Mouse (Mus musculus) spleen, adult 2 months (tissue): Measurements from ENCODE around the gene Plekhg4. TPM values are rescaled to one million over a fixed set of nuclear protein-coding genes. Genes with fewer than 3 reads are reported as not detected.

Source experiments
- DNase-seq, 2 experiments: peaks; one replicate each; pipeline versions ENCODE4 v3.0.0 to v3.0.0-alpha.2; 2012 to 2021; ENCODE audit warnings: low spot score in 2 of 2, low read depth in 1 of 2
- H3K27ac ChIP-seq: fragments of 200-500 bp; 2 replicates; pipeline ENCODE4 v1.5.1; 2012; ENCODE audit warnings: low read length, inconsistent platforms; ENCODE audit not compliant: insufficient read depth
- H3K27me3 ChIP-seq: fragments of 200-500 bp; 2 replicates; pipeline ENCODE4 v1.6.1; 2012; ENCODE audit warnings: mild to moderate bottlenecking, moderate library complexity, low read length, inconsistent platforms; ENCODE audit not compliant: control insufficient read depth, insufficient read depth
- H3K36me3 ChIP-seq: fragments of 200-500 bp; 2 replicates; pipeline ENCODE4 v1.6.1; 2012; ENCODE audit warnings: mild to moderate bottlenecking, low read length, inconsistent platforms; ENCODE audit not compliant: control insufficient read depth, insufficient read depth
- H3K4me1 ChIP-seq: fragments of 200-500 bp; 2 replicates; pipeline ENCODE4 v1.6.1; 2011; ENCODE audit warnings: inconsistent platforms; ENCODE audit not compliant: control insufficient read depth, insufficient read depth, insufficient read length
- H3K4me3 ChIP-seq: fragments of 200-500 bp; 2 replicates; pipeline ENCODE4 v1.5.1; 2011; ENCODE audit warnings: mild to moderate bottlenecking, inconsistent platforms; ENCODE audit not compliant: insufficient read depth, insufficient read length; ENCODE audit errors: extremely low read depth
- CTCF ChIP-seq: fragments of 200-500 bp; IDR thresholded peaks from 2 replicates; pipeline ENCODE4 v1.5.1; 2011; ENCODE audit warnings: mild to moderate bottlenecking, inconsistent platforms; ENCODE audit not compliant: insufficient read depth, insufficient read length, insufficient replicate concordance; ENCODE audit errors: extremely low read depth
- POLR2A ChIP-seq: fragments of 200-500 bp; IDR thresholded peaks from 2 replicates; pipeline ENCODE4 v1.6.1; 2011; ENCODE audit warnings: low read depth, low read length, inconsistent platforms
- WGBS: fragments of 180-500 bp; shearing (Covaris S2); methylation state at CpG from one replicate; pipeline ENCODE4 v1.1.7; 2018; 5-methylcytosine and 5-hydroxymethylcytosine counted together
- polyA plus RNA-seq: library from polyadenylated mRNA; depleted of rRNA; stranded (reverse); fragments of >200 nt; gene quantifications from 2 replicates; pipeline ENCODE4 v1.2.3, GENCODE M21; 2012; rRNA removed

Plekhg4 gene
- polyA plus RNA-seq = 0.16 and 0.20 TPM in 2 replicates

GRCm38 (mm10) chr8:105373032-105373431, at the start of gene Plekhg4:
Gene Plekhg4 (plus strand): TSS chr8:105373274.
- Histone ChIP-seq H3K27me3 (no peaks in the 10 kb centered on the region), H3K36me3 (no peaks in the 10 kb centered on the region), H3K4me1 (no peaks in the 10 kb centered on the region), H3K4me3 (no peak within 1 kb of the TSS), H3K27ac (no peak within 1 kb of the TSS)
- 67% methylated on average over 2 of the region's 2 CpGs for WGBS
- TF ChIP-seq CTCF (no peak), POLR2A (no peak)
- no peak for DNase-seq

- Histone ChIP-seq H3K27me3 (no peaks in the 10 kb centered on the region), H3K4me3 (peak overlapping the region; percentile 66), H3K27ac (peak overlapping the region; percentile 42), H3K36me3 (peaks cover 22% of the 10 kb centered on the region), H3K4me1 (peaks cover 9% of the 10 kb centered on the region; the same call in 1 of the 2 replicates)
- no peak for DNase-seq
- under 1% methylated on average over 12 of the region's 12 CpGs for WGBS
- TF ChIP-seq POLR2A (no peak), CTCF (no peak)
Observed at GRCm38 (mm10) chr8:105325641-105326093, 47.4 kb upstream of the Plekhg4 start.

GRCm38 (mm10) chr8:105326141-105326672, 46.9 kb upstream of the Plekhg4 start, which contains the start of the genes Lrrc29 and Tmem208:
Gene Lrrc29 (minus strand): TSS chr8:105326278.
Gene Tmem208 (plus strand): TSS chr8:105326354.
- Histone ChIP-seq H3K4me1 (peaks cover 9% of the 10 kb centered on the region; the same call in 1 of the 2 replicates), H3K36me3 (peaks cover 26% of the 10 kb centered on the region), H3K27ac (peak within 1 kb of the TSS; percentile 75), H3K4me3 (peak within 1 kb of the TSS; percentile 74), H3K27me3 (no peaks in the 10 kb centered on the region)
- no peak for TF ChIP-seq CTCF
- TF ChIP-seq POLR2A = peak; percentile 69
- peak; percentile 92 to 96 for DNase-seq
- under 1% methylated on average over 36 of the region's 36 CpGs for WGBS

- H3K27ac ChIP-seq = peak overlapping the region; percentile 5; the same call in 1 of the 2 replicates
- H3K4me3 ChIP-seq = peak overlapping the region; percentile 74
- H3K27me3 ChIP-seq = no peaks in the 10 kb centered on the region
- TF ChIP-seq CTCF (no peak), POLR2A (no peak)
- peaks cover 9% of the 10 kb centered on the region; the same call in 1 of the 2 replicates for H3K4me1 ChIP-seq
- no peak for DNase-seq
- WGBS = 39% methylated on average over 6 of the region's 6 CpGs
- peaks cover 31% of the 10 kb centered on the region for H3K36me3 ChIP-seq
Observed at GRCm38 (mm10) chr8:105326968-105327367, 46.1 kb upstream of the Plekhg4 start.

- Histone ChIP-seq H3K4me1 (peaks cover 8% of the 10 kb centered on the region; the same call in 1 of the 2 replicates), H3K36me3 (peaks cover 47% of the 10 kb centered on the region), H3K27me3 (no peaks in the 10 kb centered on the region), H3K4me3 (no peak overlapping the region), H3K27ac (no peak overlapping the region)
- 98% methylated on average over 12 of the region's 12 CpGs for WGBS
- DNase-seq = no peak
- no peak for TF ChIP-seq POLR2A
Observed at GRCm38 (mm10) chr8:105330325-105330724, 42.7 kb upstream of the Plekhg4 start.

GRCm38 (mm10) chr8:105331469-105331868, 41.6 kb upstream of the Plekhg4 start:
- no peak overlapping the region for H3K4me3 ChIP-seq
- whole genome bisulfite sequencing = 94% methylated on average over 22 of the region's 22 CpGs
- H3K27ac ChIP-seq = no peak overlapping the region
- TF ChIP-seq CTCF (no peak), POLR2A (no peak)
- no peaks in the 10 kb centered on the region for H3K27me3 ChIP-seq
- no peak for DNase-seq
- H3K36me3 ChIP-seq = peaks cover 59% of the 10 kb centered on the region
- H3K4me1 ChIP-seq = peaks cover 4% of the 10 kb centered on the region; the same call in 1 of the 2 replicates

GRCm38 (mm10) chr8:105331931-105332330, 41.1 kb upstream of the Plekhg4 start:
- no peak overlapping the region for H3K27ac ChIP-seq
- no peak overlapping the region for H3K4me3 ChIP-seq
- peaks cover 2% of the 10 kb centered on the region; the same call in 1 of the 2 replicates for H3K4me1 ChIP-seq
- H3K36me3 ChIP-seq = peaks cover 64% of the 10 kb centered on the region
- TF ChIP-seq CTCF (no peak), POLR2A (no peak)
- no peak for DNase-seq
- 95% methylated on average over 9 of the region's 9 CpGs for WGBS
- H3K27me3 ChIP-seq = no peaks in the 10 kb centered on the region
